Mouse (Mus musculus) heart, adult 9 months (tissue): ENCODE results near the gene Runx1.

Source experiments
- DNase-seq, 2 experiments: peaks; one replicate each; pipeline ENCODE4 v3.0.0; 2022; ENCODE audit warnings: low spot score in 2 of 2

Runx1 gene

GRCm38 (mm10) chr16:92793741-92794140 is 32.2 kb downstream of the Runx1 start:
- DNase-seq, result no peak

- no peak for DNase-seq
Measured at GRCm38 (mm10) chr16:92792905-92793304, 33.0 kb downstream of the Runx1 start.

GRCm38 (mm10) chr16:92790601-92791000 is 35.3 kb downstream of the Runx1 start:
- no peak for DNase-seq

- no peak for DNase-seq
Measured at GRCm38 (mm10) chr16:92789840-92790239, 36.1 kb downstream of the Runx1 start.

- DNase-seq, result no peak
Measured at GRCm38 (mm10) chr16:92788446-92788845, 37.5 kb downstream of the Runx1 start.

- peak in 1 of 2 experiments; percentile 18 for DNase-seq
Measured at GRCm38 (mm10) chr16:92786883-92787321, 39.0 kb downstream of the Runx1 start.

- DNase-seq, result no peak
Measured at GRCm38 (mm10) chr16:92786276-92786882, 39.6 kb downstream of the Runx1 start.

- peak; percentile 11 to 18 for DNase-seq
Measured at GRCm38 (mm10) chr16:92783651-92784131, 42.3 kb downstream of the Runx1 start.

GRCm38 (mm10) chr16:92782408-92782807 is 43.5 kb downstream of the Runx1 start:
- no peak for DNase-seq

GRCm38 (mm10) chr16:92779896-92780435 is 46.0 kb downstream of the Runx1 start:
- no peak for DNase-seq

GRCm38 (mm10) chr16:92779175-92779574 is 46.8 kb downstream of the Runx1 start:
- no peak for DNase-seq

GRCm38 (mm10) chr16:92778096-92778780 is 47.7 kb downstream of the Runx1 start:
- DNase-seq, result no peak

- no peak for DNase-seq
Measured at GRCm38 (mm10) chr16:92767862-92768261, 58.1 kb downstream of the Runx1 start.

- no peak for DNase-seq
Measured at GRCm38 (mm10) chr16:92767423-92767822, 58.5 kb downstream of the Runx1 start.

- no peak for DNase-seq
Measured at GRCm38 (mm10) chr16:92764741-92765396, 61.1 kb downstream of the Runx1 start.

GRCm38 (mm10) chr16:92763666-92764065 is 62.3 kb downstream of the Runx1 start:
- DNase-seq, result no peak

GRCm38 (mm10) chr16:92761968-92762521 is 63.9 kb downstream of the Runx1 start:
- peak in 1 of 2 experiments; percentile 3 for DNase-seq

- no peak for DNase-seq
Measured at GRCm38 (mm10) chr16:92760091-92760490, 65.9 kb downstream of the Runx1 start.

- DNase-seq, result no peak
Measured at GRCm38 (mm10) chr16:92757564-92757963, 68.4 kb downstream of the Runx1 start.

- no peak for DNase-seq
Measured at GRCm38 (mm10) chr16:92753944-92754343, 72.0 kb downstream of the Runx1 start.

GRCm38 (mm10) chr16:92753139-92753538 is 72.8 kb downstream of the Runx1 start:
- no peak for DNase-seq

GRCm38 (mm10) chr16:92748272-92748671 is 77.7 kb downstream of the Runx1 start:
- no peak for DNase-seq
